Mouse (Mus musculus) spleen, postnatal 36 days (tissue): ENCODE measurements around the gene Fam83f.
A peak's percentile ranks its signal among the peaks of the same experiment; 100 is the strongest.

Source experiments
- DNase-seq, 2 experiments: peaks; one replicate each; pipeline ENCODE4 v3.0.0; 2022; ENCODE audit warnings: low spot score in 2 of 2, mixed read lengths in 1 of 2

Fam83f gene

GRCm38 (mm10) chr15:80664444-80664843 lies 7.2 kb upstream of the Fam83f start:
- DNase-seq = no peak

DNA sequence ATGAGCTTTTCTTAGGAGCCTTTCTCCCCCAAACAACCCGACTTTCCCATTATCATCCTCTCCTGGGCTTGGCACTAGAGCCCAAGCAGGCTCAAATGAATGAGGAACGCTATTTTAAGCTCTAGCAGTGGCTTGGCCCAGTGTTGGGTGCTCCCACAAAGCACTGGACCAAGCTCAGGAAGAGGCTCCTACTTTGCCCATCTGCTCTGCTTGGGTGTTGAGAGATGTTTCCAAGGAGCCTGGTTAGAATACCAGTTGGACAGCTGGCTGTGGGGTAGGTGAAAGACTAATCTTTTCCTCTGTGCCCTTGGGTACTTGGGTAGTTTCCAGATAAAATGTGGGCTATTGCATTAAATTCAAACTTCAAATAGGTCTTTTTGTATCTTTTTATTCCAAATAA lies 1.2 kb downstream of the Fam83f start:
- no peak for DNase-seq

GRCm38 (mm10) chr15:80673337-80674095 lies 1.9 kb downstream of the Fam83f start:
- no peak for DNase-seq

DNA sequence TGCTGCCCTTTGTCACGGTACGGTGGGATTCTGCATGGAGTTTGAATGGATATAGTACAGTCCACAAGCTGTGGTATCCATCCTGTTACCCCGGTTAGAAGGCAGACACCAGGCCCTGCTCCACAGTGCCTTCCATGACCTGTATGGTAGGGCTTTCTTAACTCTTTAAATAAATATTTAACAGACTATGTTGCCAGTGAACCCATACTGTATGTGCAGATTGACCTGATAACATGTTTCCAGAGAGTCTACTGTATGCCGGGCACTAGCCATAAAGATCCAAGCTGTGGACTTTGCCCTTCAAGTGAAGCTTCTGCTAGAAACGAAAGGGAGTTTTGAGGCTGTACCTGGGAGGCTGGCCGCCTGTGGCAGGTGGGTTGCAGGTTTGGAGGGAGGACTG lies 3.1 kb downstream of the Fam83f start:
- DNase-seq = no peak

DNA sequence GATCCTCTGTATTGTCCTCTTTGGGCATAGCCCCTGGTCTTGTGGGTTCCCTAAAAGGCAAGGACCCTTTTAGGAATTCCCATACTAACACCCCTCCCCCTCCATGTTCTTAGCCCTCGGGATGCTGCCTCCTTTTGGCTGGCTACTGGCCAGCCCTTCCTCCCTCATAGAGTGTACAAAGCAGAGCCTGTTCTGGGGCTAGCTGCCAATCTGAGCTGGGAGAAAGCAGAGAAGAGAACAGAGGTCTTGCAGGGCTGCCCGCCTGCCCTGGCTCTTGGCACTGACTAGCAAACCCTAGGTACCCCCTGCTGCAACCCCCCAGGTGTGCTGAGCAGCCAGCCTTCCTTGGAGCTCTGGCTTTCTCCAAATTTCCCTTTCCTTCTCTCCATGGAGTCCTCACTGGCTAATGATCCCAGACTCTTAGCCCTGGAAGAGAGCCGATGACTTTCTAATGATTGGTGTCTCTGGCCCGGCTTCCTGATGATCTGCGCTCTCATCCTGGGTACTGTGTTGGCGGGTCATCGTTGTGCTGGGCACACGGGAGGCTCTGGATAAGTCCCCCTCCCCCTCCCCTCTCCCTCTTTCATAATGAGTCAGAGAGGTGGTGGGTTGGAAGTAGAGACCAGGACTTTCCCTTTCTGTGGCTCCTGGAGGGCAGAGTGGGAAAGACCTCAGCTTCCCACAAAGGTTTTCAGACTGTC lies 8.0 kb downstream of the Fam83f start:
- no peak for DNase-seq

DNA sequence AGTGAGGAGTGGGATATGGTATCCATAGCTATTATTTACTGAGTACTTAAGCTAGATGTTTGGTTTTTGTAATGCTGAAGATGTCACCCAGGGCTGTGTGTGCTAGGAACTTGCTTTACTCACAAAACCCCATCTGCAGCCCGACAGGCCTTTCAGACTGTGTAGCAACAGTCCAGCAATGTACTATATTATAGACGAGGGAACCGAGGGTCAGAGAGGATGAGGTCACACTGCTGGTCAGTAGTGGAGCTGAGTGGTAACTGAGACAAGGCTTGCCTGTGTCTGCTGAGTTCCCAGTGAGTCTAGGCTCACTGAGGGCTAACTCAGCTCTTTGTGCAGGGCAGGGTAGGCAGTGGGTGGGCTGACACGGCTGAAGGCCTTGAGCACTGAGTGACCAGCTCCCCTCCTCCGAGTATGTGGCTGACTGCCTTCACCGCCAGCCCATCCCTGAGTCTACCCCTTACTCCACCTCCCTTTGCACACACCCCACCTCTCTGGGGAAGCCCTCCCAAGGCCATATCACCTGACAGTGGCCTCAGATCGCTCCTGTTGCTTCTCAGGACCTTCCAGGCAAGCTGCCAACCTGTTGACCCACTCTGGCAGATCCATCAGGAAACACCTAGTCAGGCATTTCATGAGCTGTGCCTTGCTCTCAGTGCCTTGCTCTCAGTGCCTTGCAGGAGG lies 8.8 kb downstream of the Fam83f start:
- DNase-seq = no peak

GRCm38 (mm10) chr15:80681466-80681881 lies 9.8 kb downstream of the Fam83f start:
- peak; percentile 69 to 73 for DNase-seq

DNA sequence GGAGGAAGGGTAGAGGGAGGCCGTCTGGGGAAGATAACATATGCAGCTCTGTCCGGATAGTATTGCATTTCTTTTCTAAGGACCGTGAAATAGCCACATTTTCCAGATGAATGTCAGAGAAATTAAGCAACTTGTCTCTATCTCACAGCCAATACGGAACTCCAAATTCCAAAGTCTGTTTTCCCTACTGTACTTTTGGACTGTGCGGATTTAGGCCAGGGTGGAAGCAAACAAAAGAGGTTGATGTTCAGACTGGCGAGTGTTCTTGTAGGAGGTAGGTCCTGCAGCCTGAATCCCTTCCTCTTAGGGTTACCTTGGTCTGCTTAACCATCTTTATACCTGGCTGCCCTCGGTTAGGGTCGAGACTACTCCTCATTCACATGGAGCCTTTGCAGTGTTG lies 10.7 kb downstream of the Fam83f start:
- DNase-seq = no peak

- no peak for DNase-seq
Measured at GRCm38 (mm10) chr15:80683151-80683550, 11.5 kb downstream of the Fam83f start.

DNA sequence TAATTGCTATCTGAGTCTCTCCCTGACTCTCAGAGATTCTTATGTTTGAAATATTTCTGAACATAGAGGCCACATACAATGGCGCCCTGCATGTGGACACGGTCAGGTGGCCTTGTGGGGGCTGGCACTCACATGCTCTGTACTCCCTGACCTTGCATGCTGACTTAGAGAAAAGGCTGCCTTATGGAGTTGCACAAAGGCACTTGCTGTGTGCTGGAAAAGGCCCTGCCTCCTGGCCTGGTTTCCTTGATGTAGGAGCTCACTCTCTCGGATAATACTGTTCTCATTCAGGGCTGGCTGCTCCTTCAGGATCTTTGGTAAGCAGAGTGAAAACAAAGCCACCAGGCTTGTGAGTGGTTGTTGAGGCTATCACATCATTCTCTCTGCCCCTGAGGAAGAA lies 12.3 kb downstream of the Fam83f start:
- DNase-seq = no peak

DNA sequence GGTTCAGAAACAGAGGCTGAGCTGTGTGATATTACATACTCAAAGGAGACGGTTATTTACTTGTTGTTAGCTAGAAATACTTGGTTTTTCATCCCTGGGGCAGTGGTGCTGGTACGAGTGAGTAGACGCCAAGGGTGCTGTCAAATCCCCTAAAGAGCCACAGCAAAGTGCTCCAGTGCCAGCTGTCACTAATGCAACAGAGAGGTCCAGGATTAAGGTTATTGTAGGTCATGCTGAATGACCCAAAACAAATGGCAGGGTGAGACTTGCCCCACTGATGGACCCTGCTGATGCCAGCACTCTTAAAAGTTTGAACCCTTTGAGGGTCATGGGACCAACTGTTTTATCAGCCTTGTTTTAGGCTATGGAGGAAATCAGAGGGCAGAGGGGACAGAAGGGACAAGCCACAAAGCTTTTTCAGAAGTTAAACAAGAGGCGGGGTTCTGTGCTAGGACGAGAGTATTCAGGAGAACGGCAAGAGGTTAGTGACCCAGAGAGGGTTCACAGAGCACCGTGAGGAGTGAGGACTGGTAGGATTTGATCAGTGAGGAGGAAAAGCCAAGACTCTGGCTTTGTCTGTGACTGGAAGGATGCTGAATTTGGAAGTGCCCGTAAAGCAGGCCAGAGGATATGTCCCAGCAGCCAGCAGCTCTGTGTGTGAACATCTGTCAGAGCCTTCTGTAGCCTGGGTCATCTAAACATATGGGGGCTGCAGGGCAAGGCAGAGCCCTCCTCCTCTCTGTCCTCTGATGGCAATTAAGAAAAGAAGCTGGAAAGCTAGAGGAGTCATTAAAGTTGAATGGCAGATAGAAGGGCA lies 13.3 kb downstream of the Fam83f start:
- no peak for DNase-seq

- DNase-seq = no peak
Measured at GRCm38 (mm10) chr15:80685603-80685895, 13.9 kb downstream of the Fam83f start.

DNA sequence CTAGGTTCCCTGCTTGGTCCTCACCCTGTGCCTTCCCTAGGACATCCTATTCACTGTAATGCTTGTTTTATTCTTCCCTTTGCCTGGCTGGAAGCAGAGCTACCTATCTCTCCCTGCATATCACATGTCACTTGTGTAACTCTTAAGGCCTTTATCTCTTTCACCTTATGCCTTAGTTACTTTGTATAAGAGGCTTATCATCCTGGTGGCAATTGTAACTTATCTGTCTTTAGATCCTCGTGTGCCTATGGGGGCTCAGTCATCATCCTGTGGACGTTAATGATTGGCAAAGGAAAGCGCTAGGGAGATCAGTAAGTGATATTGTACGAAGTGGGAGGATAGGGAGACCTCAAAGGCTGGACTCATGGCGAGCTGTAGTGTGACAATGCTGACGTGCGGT lies 16.9 kb downstream of the Fam83f start:
- no peak for DNase-seq

- no peak for DNase-seq
Measured at GRCm38 (mm10) chr15:80693492-80693891, 21.8 kb downstream of the Fam83f start.

GRCm38 (mm10) chr15:80694125-80694910 lies 22.7 kb downstream of the Fam83f start:
- peak; percentile 66 to 78 for DNase-seq

DNA sequence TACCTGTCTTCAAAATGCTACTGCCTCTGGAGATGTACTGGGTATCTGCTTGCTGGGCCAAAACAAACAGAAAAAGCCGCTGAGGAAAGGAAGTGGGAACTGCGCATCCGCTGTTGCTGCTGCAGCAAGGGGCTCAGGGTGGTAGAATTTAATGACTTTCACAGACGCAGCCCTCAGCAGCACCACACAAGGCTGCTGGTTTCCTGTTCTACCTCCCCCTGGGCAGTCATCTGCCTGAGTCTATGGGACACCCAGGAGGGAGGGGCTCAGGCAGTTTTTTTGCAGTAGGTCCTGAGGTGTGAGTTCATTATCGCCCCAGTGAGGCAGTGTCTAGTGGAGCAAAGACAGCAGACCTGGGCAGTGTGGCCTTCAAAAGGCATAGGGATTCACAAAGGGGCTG lies 25.9 kb downstream of the Fam83f start:
- DNase-seq = peak; percentile 71 to 75

- DNase-seq = no peak
Measured at GRCm38 (mm10) chr15:80701481-80702257, 30.0 kb downstream of the Fam83f start.

- DNase-seq = no peak
Measured at GRCm38 (mm10) chr15:80702910-80703309, 31.3 kb downstream of the Fam83f start.

DNA sequence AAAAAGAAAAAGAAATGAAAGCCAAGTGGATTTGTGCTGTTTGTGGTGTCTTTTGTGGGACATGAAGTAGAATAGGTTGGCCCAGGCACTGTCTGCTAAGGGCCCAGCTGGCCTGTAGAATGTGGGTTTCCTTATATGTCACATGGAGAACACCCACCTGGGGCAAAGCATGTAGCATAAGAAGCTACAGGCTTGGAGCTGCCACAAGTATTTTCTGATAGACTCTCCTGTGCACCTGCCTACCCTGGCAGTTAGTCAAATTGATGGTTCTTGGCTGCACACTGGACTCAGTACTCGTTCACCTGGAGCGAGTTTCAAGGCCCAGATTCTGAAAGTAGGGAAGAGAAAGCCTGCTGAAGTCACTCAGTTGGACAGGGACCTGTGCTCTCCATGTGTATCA lies 31.8 kb downstream of the Fam83f start:
- DNase-seq = no peak

DNA sequence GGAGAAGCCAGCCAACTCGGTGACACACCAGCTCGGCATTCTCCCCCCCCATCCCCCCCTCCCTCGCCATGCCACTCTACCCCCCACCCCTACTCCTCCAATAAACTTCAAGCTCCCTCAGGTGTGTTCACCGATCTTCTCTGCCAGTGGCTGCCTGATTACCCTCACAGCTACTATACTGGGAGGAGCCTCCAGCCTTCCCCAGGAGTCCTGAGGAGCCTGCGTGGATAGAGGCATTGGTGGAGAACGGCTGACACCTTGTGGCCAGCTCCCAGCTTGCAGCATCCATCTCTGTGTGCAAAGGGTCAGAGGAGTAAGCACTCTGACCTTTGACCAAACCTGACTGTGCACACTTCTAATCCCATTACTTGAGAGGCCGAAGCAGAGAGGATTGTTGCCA lies 32.6 kb downstream of the Fam83f start:
- DNase-seq = peak; percentile 69 to 75
